Mouse (Mus musculus): ENCODE results near the gene Hspa12b. TPM values are rescaled to one million over a fixed set of nuclear protein-coding genes. Genes with fewer than 3 reads are reported as not detected.

Gene Hspa12b
- total and polyA plus RNA-seq, 3 experiments = 0.56 to 2.0 (median 1.7) TPM

DNA sequence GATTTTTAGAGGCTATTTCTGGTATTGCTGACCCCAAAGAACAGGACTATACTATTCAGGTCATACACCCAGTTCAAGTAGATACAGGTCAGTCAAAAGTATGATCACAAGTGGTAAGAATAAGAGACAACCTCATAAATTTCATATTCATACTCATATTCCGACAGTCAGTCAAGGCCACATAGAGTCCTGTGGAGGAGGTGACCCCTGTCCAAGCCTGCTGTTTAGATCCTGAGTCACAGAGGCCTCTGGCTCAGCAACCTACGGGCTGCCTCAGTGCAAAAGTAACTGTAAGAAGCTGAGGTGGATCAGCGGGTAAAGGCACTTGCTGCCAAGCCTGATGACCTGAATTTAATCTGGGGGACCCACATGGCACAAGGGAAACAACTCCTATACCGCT, 27.0 kb downstream of the Hspa12b start:
- H3K4me2 ChIP-seq (ENCODE audit: insufficient read depth, low read depth, poor library complexity, severe bottlenecking) = no peak overlapping the region
- no peak overlapping the region for H3K9ac ChIP-seq (ENCODE audit: insufficient read depth, low read depth)
- H3K79me2 ChIP-seq (replicated peaks; ENCODE audit: control insufficient read depth, extremely low read depth, insufficient read depth, poor library complexity, severe bottlenecking) = no peaks in the 10 kb centered on the region
- H3K9me3 ChIP-seq (replicated peaks; ENCODE audit: low read length) = no peaks in the 10 kb centered on the region
- TF ChIP-seq E2F4 (IDR thresholded peaks at IDR 0.05; ENCODE audit: insufficient replicate concordance, low read depth, low read length) = no peak
- TF ChIP-seq MEF2A (IDR thresholded peaks at IDR 0.05; ENCODE audit: borderline replicate concordance, low read depth, low read length) = no peak
- no peak for TF ChIP-seq IRF4 (IDR thresholded peaks at IDR 0.05; ENCODE audit: low read depth, low read length)
- no peak for TF ChIP-seq HCFC1 (IDR thresholded peaks at IDR 0.05; ENCODE audit: low read depth, low read length)
- TF ChIP-seq NRF1 (IDR thresholded peaks at IDR 0.05; ENCODE audit: low read depth, low read length) = no peak
- TF ChIP-seq UBTF (IDR thresholded peaks at IDR 0.05; ENCODE audit: low read depth, low read length) = no peak
- no peak for TF ChIP-seq MAFK (IDR thresholded peaks at IDR 0.05; ENCODE audit: insufficient replicate concordance, low read length)
- TF ChIP-seq MYC (IDR thresholded peaks at IDR 0.05; ENCODE audit: low read depth, low read length) = no peak
- no peak for TF ChIP-seq USF2 (conservative IDR thresholded peaks at IDR 0.05; ENCODE audit: low read depth, low read length)
- H3K27ac ChIP-seq (ENCODE audit: insufficient read depth, low read depth) = no peak overlapping the region
- H3K4me3 ChIP-seq (replicated peaks in 1 of 3; ENCODE audit: low read depth in 2 of 3, low read length in 2 of 3, poor library complexity in 1 of 3) = no peak overlapping the region
- peaks cover 2 to 9% of the 10 kb centered on the region in 2 experiments; a peak in 3 of 4 replicates for H3K4me1 ChIP-seq (ENCODE audit: control insufficient read depth in 1 of 2, insufficient read depth in 2 of 2)
- no peak for DNase-seq (ENCODE audit: extremely low read depth)
- dilution Hi-C loops (cut with MboI; ENCODE audit: extremely low pct_ligation_motif_present, extremely low pct_unique_long_range_greater_than_20kb, low sequenced_read_pairs) (no loop called here), in situ Hi-C loops (cut with MboI; ENCODE audit: low pct_ligation_motif_present, low pct_unique_long_range_greater_than_20kb, low sequenced_read_pairs) (no loop called here)
- H3K27me3 ChIP-seq (replicated peaks) = no peaks in the 10 kb centered on the region
- H3K36me3 ChIP-seq (replicated peaks in 1 of 2; ENCODE audit: control insufficient read depth in 1 of 2, insufficient read depth in 1 of 2, low read length in 1 of 2) = peaks cover 11 to 61% of the 10 kb centered on the region in 2 experiments

DNA sequence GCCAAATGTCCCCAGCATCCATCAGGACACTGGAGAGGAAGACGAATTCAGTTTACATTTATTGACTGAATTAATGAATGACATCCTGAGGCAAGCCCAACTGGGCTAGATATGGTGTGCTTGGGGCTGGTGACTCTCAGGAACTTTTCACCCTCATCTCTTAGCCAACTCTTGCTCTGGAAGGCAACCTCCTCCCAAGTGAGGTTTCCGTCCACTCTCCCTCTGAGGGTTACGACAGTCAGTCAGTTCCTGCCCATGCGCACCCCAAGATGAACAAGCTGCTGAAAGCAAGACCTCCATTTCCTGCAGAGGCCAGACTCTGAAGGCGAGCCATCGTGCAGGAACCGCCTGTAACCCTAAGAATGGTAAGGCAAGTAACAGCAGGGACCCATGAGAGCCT, 29.9 kb downstream of the Hspa12b start:
- no peak overlapping the region for H3K9ac ChIP-seq (ENCODE audit: insufficient read depth, low read depth)
- H3K4me3 ChIP-seq (replicated peaks in 1 of 3; ENCODE audit: low read depth in 2 of 3, low read length in 2 of 3, poor library complexity in 1 of 3) = no peak overlapping the region
- H3K79me2 ChIP-seq (replicated peaks; ENCODE audit: control insufficient read depth, extremely low read depth, insufficient read depth, poor library complexity, severe bottlenecking) = no peaks in the 10 kb centered on the region
- no peak for DNase-seq (ENCODE audit: extremely low read depth)
- no peaks in the 10 kb centered on the region for H3K27me3 ChIP-seq (replicated peaks)
- no peak for TF ChIP-seq TCF12 (IDR thresholded peaks at IDR 0.05; ENCODE audit: low read depth, low read length)
- TF ChIP-seq USF2 (conservative IDR thresholded peaks at IDR 0.05; ENCODE audit: low read depth, low read length) = no peak
- TF ChIP-seq MAZ (IDR thresholded peaks at IDR 0.05; ENCODE audit: low read depth, low read length) = no peak
- TF ChIP-seq ZMIZ1 (IDR thresholded peaks at IDR 0.05; ENCODE audit: low read depth, low read length) = no peak
- TF ChIP-seq NELFE (IDR thresholded peaks at IDR 0.05; ENCODE audit: low read depth, low read length) = no peak
- no peak for TF ChIP-seq CTCF (conservative IDR thresholded peaks at IDR 0.05 in 1 of 2, IDR thresholded peaks at IDR 0.05 in 1 of 2; ENCODE audit: low read depth in 2 of 2, low read length in 2 of 2)
- TF ChIP-seq SMC3 (IDR thresholded peaks at IDR 0.05; ENCODE audit: low read depth, low read length) = no peak
- TF ChIP-seq RCOR1 (conservative IDR thresholded peaks at IDR 0.05; ENCODE audit: low read depth, low read length) = no peak
- TF ChIP-seq MXI1 (IDR thresholded peaks at IDR 0.05; ENCODE audit: low read depth, low read length) = no peak
- TF ChIP-seq MYC (IDR thresholded peaks at IDR 0.05; ENCODE audit: low read depth, low read length) = no peak
- TF ChIP-seq POLR2A (IDR thresholded peaks at IDR 0.05; ENCODE audit: low read depth, low read length) = no peak
- no peak for TF ChIP-seq E2F4 (IDR thresholded peaks at IDR 0.05; ENCODE audit: insufficient replicate concordance, low read depth, low read length)
- no peak for TF ChIP-seq IRF4 (IDR thresholded peaks at IDR 0.05; ENCODE audit: low read depth, low read length)
- H3K4me2 ChIP-seq (ENCODE audit: insufficient read depth, low read depth, poor library complexity, severe bottlenecking) = no peak overlapping the region
- dilution Hi-C loops (cut with MboI; ENCODE audit: extremely low pct_ligation_motif_present, extremely low pct_unique_long_range_greater_than_20kb, low sequenced_read_pairs) (no loop called here), in situ Hi-C loops (cut with MboI; ENCODE audit: low pct_ligation_motif_present, low pct_unique_long_range_greater_than_20kb, low sequenced_read_pairs) (no loop called here)
- H3K27ac ChIP-seq (ENCODE audit: insufficient read depth, low read depth) = no peak overlapping the region
- no peaks in the 10 kb centered on the region for H3K9me3 ChIP-seq (replicated peaks; ENCODE audit: low read length)
- H3K4me1 ChIP-seq (ENCODE audit: control insufficient read depth in 1 of 2, insufficient read depth in 2 of 2) = peaks cover 2 to 17% of the 10 kb centered on the region in 2 experiments; a peak in 3 of 4 replicates
- peaks cover 3 to 34% of the 10 kb centered on the region in 2 experiments for H3K36me3 ChIP-seq (replicated peaks in 1 of 2; ENCODE audit: control insufficient read depth in 1 of 2, insufficient read depth in 1 of 2, low read length in 1 of 2)
